Mouse (Mus musculus) left cerebral cortex, postnatal 4 days (tissue): ENCODE data around the gene Akap7. TPM values are rescaled to one million over a fixed set of nuclear protein-coding genes. Genes with fewer than 3 reads are reported as not detected.

Experiments
- DNase-seq: peaks from one replicate; pipeline ENCODE4 v3.0.0-alpha.2; 2022
- intact Hi-C: fragments of 180-260 bp; cut with DNase I; formaldehyde crosslinking; loops from one replicate; pipeline ENCODE4 v1.15.1; 2025
- total RNA-seq, 2 experiments: library from RNA; stranded (reverse); gene quantifications; 2 replicates each; pipeline ENCODE4 v1.2.3; 2021

Akap7 gene
- total RNA-seq, 2 experiments from 2014 or later, result 146 to 153 TPM

DNA sequence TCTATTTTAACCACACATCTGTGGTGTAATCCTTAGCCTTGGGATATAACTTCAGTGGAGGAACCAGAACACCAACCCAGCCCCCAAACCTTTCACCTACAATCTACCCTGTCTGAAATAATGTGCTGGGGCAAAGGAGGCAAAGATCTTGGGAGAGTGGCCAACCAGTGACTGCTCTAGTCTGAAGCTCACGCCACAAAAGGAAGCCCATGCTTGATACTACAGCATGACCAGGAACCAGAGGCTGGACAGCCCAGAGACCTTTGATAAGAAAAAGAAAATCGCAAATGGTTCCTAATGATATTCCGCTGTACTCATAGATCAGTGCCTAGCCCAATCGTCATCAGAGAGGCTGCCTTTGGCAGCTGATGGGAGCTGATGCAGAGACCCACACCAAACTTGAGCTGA lies 9.4 kb downstream of the Akap7 start:
- no peak for DNase-seq
- intact Hi-C loops, result loop anchor here (5.0 kb wide), 1 partner anchor 64 kb away; no protein-coding TSS in a partner anchor

DNA sequence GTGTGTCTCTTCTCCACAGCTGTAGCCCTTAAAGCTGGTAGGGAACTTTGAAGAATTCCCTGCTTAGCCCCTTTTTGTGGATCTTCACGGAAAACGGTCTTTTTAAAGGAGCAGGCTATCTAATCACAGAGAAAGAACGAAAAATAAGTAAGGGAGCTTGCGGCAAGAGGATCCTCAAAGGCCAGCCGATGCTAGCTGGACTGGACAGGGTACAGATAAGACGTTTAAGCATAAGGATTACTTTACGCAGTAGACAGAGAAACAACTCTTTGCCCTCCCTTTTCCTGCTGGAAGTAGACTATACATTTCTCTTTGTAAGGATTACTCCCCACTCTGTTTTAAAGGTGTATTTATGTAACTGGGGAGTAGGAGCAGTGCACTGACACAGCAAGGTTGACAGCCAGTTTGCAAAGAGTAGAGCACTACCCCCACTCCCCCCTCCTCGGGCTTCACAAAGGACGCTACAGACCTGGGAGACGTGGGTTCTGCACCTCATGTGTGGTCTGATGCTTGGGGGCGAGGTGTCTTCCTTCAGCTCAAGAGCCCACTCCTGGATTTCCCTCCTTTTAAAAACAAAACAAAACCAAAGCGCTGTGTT lies 9.9 kb downstream of the Akap7 start:
- no peak for DNase-seq
- intact Hi-C loops, result loop anchor here (5.0 kb wide), 1 partner anchor 65 kb away; no protein-coding TSS in a partner anchor

DNA sequence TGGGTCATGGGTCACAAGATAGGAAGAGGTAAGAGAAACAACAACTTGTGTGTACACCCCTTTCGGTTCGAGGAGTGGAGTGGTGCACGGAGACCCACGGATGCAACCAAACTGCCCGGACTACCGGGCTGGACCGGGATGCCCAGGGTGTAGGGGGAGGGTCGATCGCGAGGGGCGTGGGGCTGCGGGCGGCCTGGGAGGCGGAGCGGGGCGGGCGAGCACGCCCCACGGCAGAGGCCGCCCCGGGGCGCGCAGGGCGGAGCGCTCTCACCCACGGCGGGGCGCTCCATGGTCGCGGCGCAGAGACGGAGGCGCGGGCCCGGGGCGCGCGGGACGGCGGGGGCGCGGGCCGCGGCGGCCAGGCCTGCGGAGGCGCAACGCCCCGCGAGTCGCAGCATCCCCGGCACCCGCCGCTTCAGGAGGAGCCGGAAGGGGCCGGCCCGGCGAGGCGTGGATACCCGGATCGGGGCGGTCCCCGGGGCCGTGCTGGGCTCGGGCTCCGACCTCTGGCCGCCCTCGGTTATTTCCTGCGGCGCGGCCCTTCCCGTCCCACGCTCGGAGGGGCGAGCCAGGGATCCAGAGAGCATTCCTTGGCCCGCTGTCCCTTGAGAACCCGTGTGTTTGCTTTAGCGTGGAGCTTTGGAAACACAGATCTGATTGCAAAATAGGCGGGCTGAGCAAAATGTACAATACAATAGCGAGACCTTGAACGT lies 10.9 kb downstream of the Akap7 start:
- peak; percentile 81 for DNase-seq
- intact Hi-C loops, result loop anchor here (5.0 kb wide), 1 partner anchor 65 kb away; no protein-coding TSS in a partner anchor

DNA sequence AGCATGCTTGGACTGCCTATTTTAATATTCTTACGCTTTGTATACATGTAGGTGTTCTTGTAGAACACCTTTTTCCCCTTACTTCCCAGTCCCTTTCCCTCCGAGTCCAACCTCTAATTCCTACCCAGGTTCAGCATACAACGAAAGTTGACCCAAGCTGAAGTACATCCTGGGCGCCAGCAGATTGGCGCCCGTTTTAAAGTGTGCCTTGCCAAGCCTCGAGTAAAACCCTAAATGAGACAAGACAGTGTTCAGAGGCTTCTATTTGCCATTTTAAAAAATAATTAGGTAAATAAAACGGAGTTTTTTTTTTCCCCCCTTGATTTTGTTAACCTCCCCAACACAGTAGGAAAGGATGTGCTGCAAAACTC lies 11.4 kb downstream of the Akap7 start:
- no peak for DNase-seq
- intact Hi-C loops, result loop anchor here (5.0 kb wide), 1 partner anchor 66 kb away; no protein-coding TSS in a partner anchor

DNA sequence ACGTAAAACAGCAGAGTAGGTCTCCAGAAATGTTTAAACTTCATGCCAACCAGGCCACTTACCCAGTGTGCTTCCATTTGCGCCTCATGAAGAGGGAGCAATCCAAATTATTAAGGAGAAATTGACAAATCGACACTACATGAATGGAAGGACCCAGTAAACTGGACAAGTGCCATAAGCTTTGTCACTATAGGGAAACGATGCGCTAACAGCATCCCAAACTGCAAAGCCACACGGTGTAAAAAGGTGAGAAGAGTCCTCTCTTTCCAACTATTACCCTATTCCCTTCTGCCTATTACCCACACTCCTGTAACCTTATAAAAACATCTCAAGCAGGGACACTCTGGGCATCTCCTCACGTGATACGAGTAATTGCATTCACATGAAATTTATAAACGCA lies 11.8 kb downstream of the Akap7 start:
- intact Hi-C loops, result loop anchor here (5.0 kb wide), 1 partner anchor 66 kb away; no protein-coding TSS in a partner anchor

DNA sequence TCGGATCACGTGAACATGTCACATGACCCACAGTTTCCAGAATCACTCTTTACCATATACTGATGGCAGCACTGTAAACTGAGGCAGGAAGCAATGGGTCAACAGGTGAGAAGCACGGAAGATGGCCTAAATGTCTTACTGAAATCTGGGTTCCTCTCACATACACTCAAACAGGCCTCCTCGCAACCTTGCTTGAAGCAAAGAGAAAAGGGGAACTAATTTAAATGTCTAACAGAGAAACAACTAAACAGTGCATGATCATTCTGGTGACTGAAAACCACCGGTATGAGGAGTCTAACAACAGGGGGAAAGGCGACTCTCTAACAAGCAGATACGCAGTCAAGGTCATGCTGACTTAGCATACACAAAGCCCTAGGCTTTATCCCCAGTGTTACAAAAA lies 12.7 kb downstream of the Akap7 start:
- intact Hi-C loops, result loop anchor here (5.0 kb wide), 1 partner anchor 67 kb away; no protein-coding TSS in a partner anchor
- no peak for DNase-seq

More for the DNA sequence above, 11.8 kb downstream of the Akap7 start:
- no peak for DNase-seq

DNA sequence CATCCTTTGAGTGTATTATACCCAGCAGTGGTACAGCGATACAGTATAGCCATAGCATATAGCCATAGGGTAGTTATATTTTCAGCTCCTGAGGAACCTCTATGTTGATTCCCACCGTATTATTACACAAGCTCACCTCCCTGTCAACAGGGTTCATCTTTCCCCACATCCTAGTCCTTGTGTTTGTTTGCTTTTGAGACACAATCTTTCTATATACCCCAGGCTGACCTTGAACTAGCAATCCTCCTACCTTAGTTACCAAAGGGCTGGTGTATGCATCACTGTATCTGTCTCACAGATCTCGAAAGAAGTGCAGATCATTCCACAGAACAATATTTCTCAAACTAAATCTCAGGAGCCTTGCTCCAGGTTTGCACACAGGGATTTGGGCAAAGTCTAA lies 13.9 kb downstream of the Akap7 start:
- no peak for DNase-seq
- intact Hi-C loops, result no loop called here

DNA sequence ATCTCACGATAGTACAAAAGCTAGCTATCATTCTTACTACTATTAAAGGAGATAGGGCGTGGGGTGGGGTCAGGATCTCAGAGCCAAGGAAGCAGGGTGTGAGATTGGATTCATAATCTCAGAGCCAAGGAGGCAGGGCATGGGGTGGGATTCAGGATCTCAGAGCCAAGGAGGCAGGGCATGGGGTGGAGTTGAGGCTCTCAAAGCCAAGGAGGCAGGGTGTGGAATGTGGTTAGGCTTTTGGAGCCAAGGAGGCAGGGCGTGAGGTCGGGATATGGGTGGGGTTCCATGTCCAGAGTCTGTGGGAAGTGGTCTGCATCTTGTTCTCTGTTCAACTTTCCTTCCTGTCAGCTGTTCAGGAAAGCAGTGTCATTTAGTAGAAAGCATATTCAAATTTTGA lies 16.6 kb downstream of the Akap7 start:
- no peak for DNase-seq

DNA sequence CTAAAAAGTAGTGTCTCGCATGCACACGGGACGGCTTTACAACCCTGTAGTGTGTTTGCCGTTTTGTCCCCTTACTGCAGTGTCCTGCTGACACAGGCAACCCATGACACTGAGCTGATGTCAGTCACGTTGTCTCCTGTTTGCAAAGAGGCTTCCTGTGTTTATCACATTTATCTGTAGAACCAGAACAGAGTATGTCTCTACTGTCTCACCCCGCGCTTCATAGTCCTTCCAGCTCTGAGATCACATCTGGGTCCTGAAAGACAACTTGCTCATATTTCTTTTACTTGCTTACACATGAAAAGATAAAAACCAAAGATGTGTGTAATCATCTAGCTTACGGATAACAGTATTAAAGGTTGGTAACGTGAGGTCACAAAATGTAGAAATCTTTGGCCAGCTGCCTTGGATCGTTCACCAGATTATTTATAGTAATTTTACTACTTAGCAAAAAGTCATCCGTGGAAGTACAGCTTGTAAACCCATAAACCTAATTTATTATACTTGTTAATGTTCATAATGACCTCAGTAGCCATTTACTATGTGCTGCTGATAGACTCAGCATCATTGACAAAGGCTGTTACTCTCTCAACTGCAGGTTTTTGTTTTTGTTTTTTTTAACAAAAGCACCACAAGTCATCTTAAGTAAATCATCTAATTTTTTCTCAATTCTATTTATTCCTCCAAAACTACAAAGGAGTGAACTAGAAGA lies 22.4 kb downstream of the Akap7 start:
- intact Hi-C loops, result no loop called here
- no peak for DNase-seq

More for the DNA sequence above, 16.6 kb downstream of the Akap7 start:
- intact Hi-C loops, result no loop called here

DNA sequence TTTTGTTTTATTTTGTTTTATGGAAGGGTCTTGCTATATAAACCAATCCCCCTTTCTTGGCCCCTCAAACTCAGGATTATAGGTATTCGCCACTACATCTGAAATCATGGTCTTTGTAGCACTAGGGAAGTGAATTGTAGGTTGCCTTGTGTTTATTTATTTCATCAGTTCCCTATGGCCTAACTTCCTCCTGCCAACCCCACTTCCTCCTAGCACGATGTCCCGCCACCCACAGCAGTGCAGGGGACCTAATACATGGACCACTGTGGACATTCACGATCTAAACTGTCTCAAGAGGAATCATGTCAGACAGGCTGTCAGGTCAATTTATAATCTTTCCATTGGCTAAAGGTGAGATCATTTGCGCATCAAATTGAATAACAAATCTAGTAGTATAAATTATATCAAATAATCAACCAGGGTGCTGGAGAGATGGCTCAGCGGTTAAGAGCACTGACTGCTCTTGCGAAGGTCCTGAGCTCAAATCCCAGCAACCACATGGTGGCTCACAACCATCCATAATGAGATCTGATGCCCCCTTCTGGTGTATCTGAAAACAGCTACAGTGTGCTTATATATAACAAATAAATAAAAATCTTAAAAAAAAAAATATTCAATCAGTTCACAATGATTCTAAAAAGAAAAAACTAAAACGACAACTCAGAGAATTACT lies 23.1 kb downstream of the Akap7 start:
- intact Hi-C loops, result no loop called here
- DNase-seq, result no peak

DNA sequence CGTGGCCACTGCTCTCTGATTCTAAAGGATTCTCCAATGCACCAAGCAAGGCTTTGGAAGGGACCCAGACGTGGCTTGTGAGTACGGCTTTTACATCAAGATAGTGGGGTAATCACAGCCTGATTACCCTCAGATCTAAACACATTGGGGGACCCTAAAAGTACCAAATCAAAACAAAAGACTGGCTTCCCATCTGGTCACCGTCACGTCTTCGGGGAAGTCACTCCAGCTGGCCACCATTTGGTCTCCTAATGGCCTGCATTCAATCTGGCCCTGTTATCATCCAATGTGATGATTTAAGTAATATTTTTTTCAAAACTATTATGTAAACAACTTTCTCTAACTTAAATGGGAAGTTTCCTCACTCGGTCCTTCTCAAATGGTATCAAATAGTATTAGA lies 24.3 kb downstream of the Akap7 start:
- no peak for DNase-seq
- intact Hi-C loops, result no loop called here

DNA sequence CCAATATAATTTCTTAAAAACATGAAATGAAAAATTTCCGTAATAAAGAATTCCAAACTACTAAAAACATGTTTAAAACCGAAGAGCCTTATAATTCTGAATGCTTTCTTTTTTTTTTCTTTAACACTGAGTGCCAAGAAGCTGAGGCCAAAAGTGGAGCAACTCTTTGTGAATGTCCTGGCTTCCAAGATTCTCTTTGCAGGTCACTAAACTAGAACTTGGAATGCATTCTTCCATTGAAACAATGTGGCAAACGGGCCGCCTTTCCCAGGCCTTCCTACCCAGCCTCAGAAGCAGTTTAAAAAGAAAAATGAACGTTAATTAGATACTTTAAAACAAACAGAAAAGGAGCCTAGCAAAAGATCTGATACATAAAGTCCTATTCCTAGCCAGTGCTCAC lies 27.5 kb downstream of the Akap7 start:
- intact Hi-C loops, result no loop called here
- DNase-seq, result no peak

DNA sequence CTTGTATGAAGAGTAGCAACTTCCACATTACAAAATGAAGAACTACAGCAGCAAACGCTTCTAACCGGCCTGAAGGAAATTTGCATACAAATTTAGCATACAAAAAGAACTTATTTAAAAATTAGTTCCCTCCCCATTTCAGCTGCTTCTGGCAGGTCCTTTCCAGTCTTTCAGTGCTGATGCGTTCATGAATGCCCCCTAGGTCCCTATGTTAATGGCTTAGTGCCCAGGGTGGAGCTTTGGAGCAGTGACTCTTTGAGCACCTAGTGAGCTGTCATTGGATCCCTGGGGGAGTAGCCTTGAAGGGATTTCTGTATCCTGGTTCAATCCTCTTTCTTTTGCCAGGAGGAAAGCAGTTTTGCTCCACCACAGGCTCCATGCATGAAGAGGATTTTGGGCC lies 28.3 kb downstream of the Akap7 start:
- DNase-seq, result no peak
- intact Hi-C loops, result loop anchor here (10.0 kb wide), 2 partner anchors 865 to 1065 kb away; no protein-coding TSS in a partner anchor

DNA sequence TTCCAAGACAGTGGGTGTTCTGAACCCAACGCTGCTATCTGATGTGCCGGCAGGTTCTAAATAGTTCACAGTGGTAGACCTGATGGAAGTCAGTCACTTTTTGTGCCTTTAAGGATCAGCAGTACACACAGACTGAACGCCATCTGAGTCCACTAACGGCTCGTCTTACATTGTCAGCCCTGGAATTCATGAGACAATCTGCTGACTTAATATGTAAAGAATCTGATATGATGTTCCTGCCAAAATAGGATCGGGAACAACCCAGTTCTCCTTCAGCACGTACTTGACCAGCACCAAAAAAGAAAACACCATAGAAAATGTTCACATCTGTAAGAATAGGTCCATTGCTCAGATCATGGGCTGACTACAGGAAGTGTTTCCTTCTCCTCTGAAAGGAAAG lies 32.2 kb downstream of the Akap7 start:
- DNase-seq, result no peak

DNA sequence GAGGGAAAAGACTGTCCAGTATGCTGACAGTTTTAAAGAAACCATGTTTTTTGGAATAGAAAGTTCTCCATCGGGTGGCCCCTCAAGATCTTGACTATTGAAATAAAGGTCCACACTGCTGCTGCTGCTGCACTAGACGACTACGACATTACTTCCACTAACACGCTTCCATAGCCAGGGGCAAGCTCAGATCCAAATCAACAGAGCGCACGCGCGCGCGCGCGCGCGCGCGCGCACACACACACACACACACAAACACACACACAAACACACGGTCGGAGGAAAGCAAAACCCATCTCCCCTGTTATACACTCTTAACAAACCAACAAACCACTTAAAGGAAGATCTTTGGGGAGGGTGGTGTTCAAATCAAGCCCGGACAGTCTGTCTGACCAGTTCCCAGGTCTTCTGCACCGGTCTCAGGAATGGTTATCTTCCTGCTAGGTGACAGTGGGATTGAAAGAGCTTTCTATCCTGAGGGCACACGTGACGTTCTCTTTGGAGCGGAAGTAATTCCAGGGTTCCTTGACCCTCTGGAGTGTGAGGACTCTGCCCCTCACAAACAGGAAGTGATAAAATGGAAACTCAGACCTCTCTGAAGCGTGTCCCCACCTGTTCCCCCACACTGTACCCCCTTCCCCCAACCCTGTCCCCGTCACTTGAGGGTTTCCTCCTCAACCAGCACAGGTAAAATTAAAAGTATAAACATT lies 32.9 kb downstream of the Akap7 start:
- DNase-seq, result no peak
- intact Hi-C loops, result loop anchor here (10.0 kb wide), 2 partner anchors 870 to 1070 kb away; no protein-coding TSS in a partner anchor

More for the DNA sequence above, 32.2 kb downstream of the Akap7 start:
- intact Hi-C loops, result loop anchor here (10.0 kb wide), 2 partner anchors 869 to 1069 kb away; no protein-coding TSS in a partner anchor

DNA sequence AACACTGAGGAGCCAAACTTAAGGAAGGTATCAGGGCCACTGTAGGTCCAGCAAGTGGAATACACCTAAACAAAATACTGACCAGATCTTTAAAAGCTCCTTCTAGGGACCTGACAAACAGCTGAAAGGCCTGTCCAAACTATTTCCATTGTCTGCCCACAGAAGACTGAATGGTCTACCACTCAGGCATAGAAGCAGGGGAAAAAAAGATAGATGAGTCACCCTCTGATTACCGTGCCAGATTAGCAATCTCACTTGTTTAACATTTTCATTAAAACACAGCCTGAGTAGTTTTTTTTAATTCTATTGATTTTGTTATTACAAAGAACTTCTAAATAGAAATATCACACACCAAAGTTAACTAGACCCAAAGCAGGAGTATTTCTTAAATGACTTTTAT lies 33.9 kb downstream of the Akap7 start:
- intact Hi-C loops, result loop anchor here (10.0 kb wide), 2 partner anchors 871 to 1071 kb away; no protein-coding TSS in a partner anchor
- DNase-seq, result no peak

DNA sequence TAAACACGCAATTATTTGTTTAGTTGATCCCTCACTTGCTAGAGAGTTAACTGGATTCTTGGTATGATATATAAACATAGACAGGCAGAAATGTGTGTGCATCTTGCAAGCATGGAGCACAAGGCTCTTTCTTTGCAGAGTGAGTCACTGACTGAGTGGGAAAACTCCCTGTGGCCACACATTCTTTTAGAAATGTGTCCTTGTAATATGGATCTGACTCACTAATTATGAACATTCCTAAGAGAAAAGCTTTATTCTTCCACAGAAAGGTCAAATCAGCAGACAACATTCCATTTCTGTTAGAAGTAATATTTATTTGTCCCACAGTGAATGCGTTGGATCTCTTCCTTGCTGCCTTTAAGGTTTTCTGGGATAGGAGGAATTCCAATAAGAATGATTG lies 35.9 kb downstream of the Akap7 start:
- no peak for DNase-seq
- intact Hi-C loops, result loop anchor here (10.0 kb wide), 2 partner anchors 873 to 1073 kb away; no protein-coding TSS in a partner anchor

DNA sequence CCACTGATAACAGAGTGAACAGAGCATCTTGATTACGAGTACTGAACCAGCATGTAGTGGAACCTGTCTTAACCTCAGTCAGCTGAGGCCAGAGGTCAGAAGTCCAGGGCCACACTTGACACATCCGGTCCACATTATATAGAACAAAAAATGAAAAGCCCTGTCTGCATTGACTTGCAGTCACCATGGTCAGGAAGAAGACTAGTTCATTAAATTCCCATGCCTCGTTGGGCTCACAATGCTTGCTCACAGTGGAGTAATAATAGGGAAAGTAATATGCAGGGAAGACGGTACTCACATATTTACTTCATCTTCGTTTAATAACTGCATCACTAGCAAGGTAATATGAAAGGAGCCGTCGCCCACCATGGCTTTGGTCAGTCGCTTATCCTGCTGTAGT lies 36.5 kb downstream of the Akap7 start:
- intact Hi-C loops, result loop anchor here (10.0 kb wide), 2 partner anchors 874 to 1074 kb away; no protein-coding TSS in a partner anchor
- DNase-seq, result no peak

DNA sequence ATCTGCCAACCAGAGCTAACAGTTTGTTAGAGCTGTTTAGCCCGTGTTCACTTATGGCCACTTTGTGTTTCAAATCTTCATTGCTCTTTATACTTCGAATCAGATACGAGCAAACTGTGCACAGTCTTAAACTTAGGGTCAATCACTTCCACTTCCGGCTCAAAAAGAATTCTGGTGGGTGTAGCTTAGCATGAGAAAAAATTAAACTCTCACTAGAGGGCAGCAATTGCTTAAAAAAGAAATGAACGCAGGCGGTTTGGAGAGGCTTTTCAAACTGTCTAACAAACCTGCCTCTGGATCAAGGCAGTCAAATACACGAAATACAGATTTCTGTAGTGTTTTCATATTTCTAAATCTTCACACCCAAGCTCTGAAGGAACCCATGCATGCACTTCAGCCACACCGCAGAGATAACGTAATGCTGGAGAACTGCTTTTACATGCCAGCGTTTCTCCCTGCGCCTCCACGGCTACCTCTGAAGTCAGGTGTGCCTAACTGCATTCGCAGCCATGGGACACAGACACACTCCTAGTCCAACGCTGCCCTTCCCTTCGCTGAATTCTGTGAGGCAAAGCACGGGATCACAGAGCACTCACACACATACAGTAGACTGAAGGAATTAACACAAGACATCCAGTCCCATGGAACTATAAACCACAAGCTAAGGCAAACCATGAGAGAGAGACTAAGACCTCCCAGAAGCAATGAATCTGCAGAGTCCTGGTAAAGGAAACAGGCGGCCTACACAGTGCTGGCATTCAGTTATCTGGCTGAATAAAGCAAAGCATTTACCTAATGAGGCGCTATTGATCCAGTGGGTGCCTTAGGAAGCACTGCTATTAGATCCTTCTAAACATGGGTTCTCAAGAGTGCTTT lies 39.0 kb downstream of the Akap7 start:
- no peak for DNase-seq
- intact Hi-C loops, result loop anchor here (2.0 kb wide), 1 partner anchor 220 kb away; no protein-coding TSS in a partner anchor
